Mouse (Mus musculus) midbrain, embryonic 16.5 days (tissue): ENCODE results near the gene Pcgf6. TPM values are rescaled to one million over a fixed set of nuclear protein-coding genes. Genes with fewer than 3 reads are reported as not detected.

Experiments used
- ATAC-seq: fragments of 200-750 bp; cut with Nextera tagmentation; 2 replicates; pipeline ENCODE4 v1.8.0; 2017; ENCODE audit warnings: moderate TSS enrichment
- H3K27ac ChIP-seq: fragments of 300-500 bp; sonication (generic); 2 replicates; pipeline ENCODE4 v1.5.1; 2014; ENCODE audit warnings: mild to moderate bottlenecking, low read length, mixed read lengths
- H3K27me3 ChIP-seq: fragments of 300-500 bp; sonication (generic); 2 replicates; pipeline ENCODE4 v1.6.1; 2014; ENCODE audit warnings: low read depth, low read length, mixed read lengths; ENCODE audit not compliant: control insufficient read depth, insufficient read depth
- H3K36me3 ChIP-seq: fragments of 300-500 bp; sonication (generic); 2 replicates; pipeline ENCODE4 v1.6.1; 2014; ENCODE audit warnings: mild to moderate bottlenecking, low read length, moderate library complexity, mixed read lengths; ENCODE audit not compliant: control insufficient read depth, insufficient read depth
- H3K4me1 ChIP-seq: fragments of 300-500 bp; sonication (generic); 2 replicates; pipeline ENCODE4 v1.6.1; 2014; ENCODE audit warnings: mild to moderate bottlenecking, low read length, mixed read lengths; ENCODE audit not compliant: control insufficient read depth, insufficient read depth
- H3K4me2 ChIP-seq: fragments of 300-500 bp; sonication (generic); 2 replicates; pipeline ENCODE4 v1.6.1; 2014; ENCODE audit warnings: mild to moderate bottlenecking, low read length, mixed read lengths
- H3K4me3 ChIP-seq: fragments of 300-500 bp; sonication (generic); 2 replicates; pipeline ENCODE4 v1.5.1; 2014; ENCODE audit warnings: low read depth, mild to moderate bottlenecking, low read length, moderate library complexity, mixed read lengths
- H3K9ac ChIP-seq: fragments of 300-500 bp; sonication (generic); 2 replicates; pipeline ENCODE4 v1.6.1; 2014; ENCODE audit warnings: low read depth, low read length, mixed read lengths
- H3K9me3 ChIP-seq: fragments of 300-500 bp; sonication (generic); replicated peaks from 2 replicates; pipeline ENCODE4 v1.6.1; 2014; ENCODE audit warnings: mild to moderate bottlenecking, low read length, mixed read lengths; ENCODE audit not compliant: control insufficient read depth, poor library complexity, severe bottlenecking
- WGBS: fragments of 180-500 bp; shearing (Covaris S2); extraction: QIAGEN DNeasy Blood & Tissue Kit; methylation state at CpG from one replicate; pipeline ENCODE4 v1.1.7; 2014; 5-methylcytosine and 5-hydroxymethylcytosine counted together
- polyA plus RNA-seq: library from polyadenylated mRNA; unstranded; fragments of >200 nt; fragmentation: Nextera tagmentation; extraction: Ambion mirVana; gene quantifications from 2 replicates; pipeline ENCODE4 v1.2.1, GENCODE M21; 2015

Pcgf6 gene
- polyA plus RNA-seq, 1 experiment from 2014 or later = 33.9 TPM

DNA sequence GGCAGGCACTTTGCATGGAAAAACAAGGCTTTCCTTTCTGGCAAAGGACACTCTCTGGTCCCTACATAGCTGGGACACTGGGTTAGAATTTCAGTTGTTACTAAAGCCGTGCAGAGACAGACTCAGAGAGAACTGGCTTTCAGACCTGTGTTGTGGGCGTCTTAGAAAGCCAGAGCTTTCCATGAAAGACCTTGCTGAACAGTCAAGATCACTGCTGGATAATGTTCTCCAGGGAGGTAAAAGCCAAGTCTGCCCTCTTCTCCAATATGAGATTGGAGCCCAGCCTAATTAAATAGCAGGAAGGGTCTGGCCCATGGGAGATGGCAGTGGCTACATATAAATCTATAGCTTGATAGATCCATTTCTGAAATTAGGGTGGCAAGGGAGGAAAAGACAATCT, 32.4 kb downstream of the Pcgf6 start:
- Histone ChIP-seq H3K27ac (peak overlapping the region; percentile 86), H3K9me3 (no peaks in the 10 kb centered on the region), H3K36me3 (peaks cover 20% of the 10 kb centered on the region), H3K4me3 (peak overlapping the region; percentile 45), H3K27me3 (no peaks in the 10 kb centered on the region), H3K9ac (peak overlapping the region; percentile 75), H3K4me1 (peaks cover 13% of the 10 kb centered on the region), H3K4me2 (peak overlapping the region; percentile 82)
- WGBS = 13% methylated on average over 2 of the region's 2 CpGs
- ATAC-seq = no peak

DNA sequence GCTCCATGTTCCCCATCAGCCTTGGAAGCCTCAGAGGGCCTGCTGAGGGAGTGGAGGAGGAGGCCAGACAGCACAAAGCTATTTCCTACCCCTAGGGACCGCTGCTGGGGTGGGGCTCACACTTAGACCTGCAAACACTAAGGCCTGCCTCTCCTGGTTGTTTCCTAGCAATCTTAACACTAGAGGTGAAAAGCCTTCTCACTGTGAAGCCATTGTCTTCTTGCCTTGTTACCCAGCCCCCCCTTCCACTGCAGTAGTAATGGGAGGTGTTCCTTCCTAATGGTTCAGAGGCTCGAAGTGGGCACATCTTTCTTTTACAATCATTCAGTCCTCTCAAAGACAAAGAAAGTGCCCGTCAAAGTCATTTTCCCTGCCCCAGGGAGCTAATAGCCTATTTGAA, 32.9 kb downstream of the Pcgf6 start:
- Histone ChIP-seq H3K4me1 (peaks cover 18% of the 10 kb centered on the region), H3K9ac (peak overlapping the region; percentile 75), H3K9me3 (no peaks in the 10 kb centered on the region), H3K36me3 (peaks cover 15% of the 10 kb centered on the region), H3K4me2 (peak overlapping the region; percentile 82), H3K27ac (peak overlapping the region; percentile 86), H3K27me3 (no peaks in the 10 kb centered on the region), H3K4me3 (peak overlapping the region; percentile 45)
- no peak for ATAC-seq
- 0% methylated on average over 3 of the region's 3 CpGs for WGBS

DNA sequence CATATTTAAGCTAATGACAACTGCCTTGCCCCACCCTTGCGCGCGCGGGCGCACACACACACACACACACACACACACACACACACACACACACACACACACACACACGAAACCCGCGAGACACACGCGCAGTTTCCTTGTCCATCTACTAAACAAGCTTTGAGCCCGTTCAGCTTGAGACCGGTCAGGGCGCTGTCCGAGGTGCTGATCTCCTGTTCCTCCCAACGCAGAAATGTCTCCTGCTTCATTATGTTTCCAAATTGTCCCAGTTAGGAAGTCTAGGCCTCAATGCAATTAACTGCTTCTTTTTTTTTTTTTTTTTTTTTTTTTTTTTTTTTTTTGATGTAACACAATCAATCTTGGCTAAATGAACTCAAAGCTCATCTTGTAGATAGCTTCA, 34.2 kb downstream of the Pcgf6 start:
- WGBS = 0% methylated on average over 13 of the region's 15 CpGs
- Histone ChIP-seq H3K36me3 (peaks cover 6% of the 10 kb centered on the region; the same call in 1 of the 2 replicates), H3K9me3 (no peaks in the 10 kb centered on the region), H3K4me1 (peaks cover 19% of the 10 kb centered on the region), H3K27me3 (no peaks in the 10 kb centered on the region), H3K9ac (peak overlapping the region; percentile 93), H3K4me3 (peak overlapping the region; percentile 73), H3K27ac (peak overlapping the region; percentile 97), H3K4me2 (peak overlapping the region; percentile 82)
- no peak for ATAC-seq

DNA sequence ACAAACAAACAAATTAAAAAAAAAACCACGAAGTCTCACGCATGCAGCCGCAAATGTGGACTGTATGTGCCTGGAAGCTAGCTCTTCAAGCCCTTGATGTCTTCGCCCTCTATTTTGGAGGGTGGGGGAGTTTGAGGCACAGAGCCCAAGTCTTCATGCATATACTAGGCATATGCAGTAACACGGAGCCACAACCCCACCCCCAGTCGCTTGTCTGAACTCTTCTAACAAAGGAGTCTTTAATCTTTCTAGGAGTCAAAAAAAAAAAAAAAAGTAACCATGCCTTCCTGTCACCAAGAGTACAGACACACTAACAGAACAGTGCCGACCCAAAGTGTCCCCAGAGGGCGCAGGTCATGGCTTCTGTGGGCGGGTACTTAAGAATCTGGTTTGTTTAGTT, 34.7 kb downstream of the Pcgf6 start:
- H3K27ac ChIP-seq = peak overlapping the region; percentile 97
- no peaks in the 10 kb centered on the region for H3K27me3 ChIP-seq
- peak overlapping the region; percentile 82 for H3K4me2 ChIP-seq
- WGBS = 2% methylated on average over 9 of the region's 9 CpGs
- H3K9me3 ChIP-seq = no peaks in the 10 kb centered on the region
- ATAC-seq = no peak
- peak overlapping the region; percentile 73 for H3K4me3 ChIP-seq
- peak overlapping the region; percentile 93 for H3K9ac ChIP-seq
- H3K36me3 ChIP-seq = peaks cover 1% of the 10 kb centered on the region; the same call in 1 of the 2 replicates
- H3K4me1 ChIP-seq = peaks cover 19% of the 10 kb centered on the region

DNA sequence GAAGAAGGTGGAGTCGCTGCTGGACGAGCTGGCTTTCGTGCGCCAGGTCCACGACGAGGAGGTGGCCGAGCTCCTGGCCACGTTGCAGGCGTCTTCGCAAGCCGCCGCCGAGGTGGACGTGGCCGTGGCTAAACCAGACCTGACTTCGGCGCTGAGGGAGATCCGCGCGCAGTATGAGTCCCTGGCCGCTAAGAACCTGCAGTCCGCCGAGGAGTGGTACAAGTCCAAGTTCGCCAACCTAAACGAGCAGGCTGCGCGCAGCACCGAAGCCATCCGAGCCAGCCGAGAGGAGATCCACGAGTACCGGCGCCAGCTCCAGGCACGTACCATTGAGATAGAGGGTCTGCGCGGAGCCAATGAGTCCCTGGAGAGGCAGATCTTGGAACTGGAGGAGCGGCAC, 35.3 kb downstream of the Pcgf6 start:
- Histone ChIP-seq H3K27me3 (no peaks in the 10 kb centered on the region), H3K4me2 (peak overlapping the region; percentile 82), H3K4me3 (peak overlapping the region; percentile 73), H3K4me1 (peaks cover 17% of the 10 kb centered on the region), H3K36me3 (no peaks in the 10 kb centered on the region), H3K9me3 (no peaks in the 10 kb centered on the region), H3K27ac (peak overlapping the region; percentile 97), H3K9ac (peak overlapping the region; percentile 93)
- peak; percentile 6; the same call in 1 of the 2 replicates for ATAC-seq
- under 1% methylated on average over 37 of the region's 37 CpGs for WGBS

DNA sequence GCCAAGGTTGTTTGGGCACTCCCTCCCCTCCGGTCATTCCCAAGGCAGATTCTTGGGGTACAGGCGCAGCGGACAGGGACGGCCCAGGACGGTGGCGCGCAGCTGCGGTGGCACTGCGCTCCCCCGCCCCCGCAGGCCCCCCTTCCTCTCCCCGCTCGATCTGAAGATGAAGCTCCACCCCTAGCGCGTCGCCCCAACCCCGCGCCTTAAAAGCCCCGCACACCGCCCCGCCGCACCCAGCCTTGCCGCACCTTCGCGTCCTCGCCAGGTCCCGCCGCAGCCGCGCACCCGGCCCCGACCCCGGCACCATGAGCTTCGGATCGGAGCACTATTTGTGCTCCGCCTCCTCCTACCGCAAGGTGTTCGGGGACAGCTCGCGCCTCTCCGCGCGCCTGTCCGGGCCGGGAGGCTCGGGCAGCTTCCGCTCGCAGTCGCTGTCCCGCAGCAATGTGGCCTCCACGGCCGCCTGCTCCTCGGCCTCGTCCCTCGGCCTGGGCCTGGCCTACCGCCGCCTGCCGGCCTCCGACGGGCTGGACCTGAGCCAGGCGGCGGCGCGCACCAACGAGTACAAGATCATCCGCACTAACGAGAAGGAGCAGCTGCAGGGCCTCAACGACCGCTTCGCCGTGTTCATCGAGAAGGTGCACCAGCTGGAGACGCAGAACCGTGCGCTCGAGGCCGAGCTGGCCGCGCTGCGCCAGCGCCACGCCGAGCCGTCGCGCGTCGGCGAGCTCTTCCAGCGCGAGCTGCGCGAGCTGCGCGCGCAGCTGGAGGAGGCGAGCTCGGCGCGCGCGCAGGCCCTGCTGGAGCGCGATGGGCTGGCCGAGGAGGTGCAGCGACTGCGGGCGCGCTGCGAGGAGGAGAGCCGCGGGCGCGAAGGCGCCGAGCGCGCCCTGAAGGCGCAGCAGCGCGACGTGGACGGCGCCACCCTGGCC, 36.0 kb downstream of the Pcgf6 start, which contains the start of the genes Ina and Nt5c2:
Gene Ina (plus strand): TSS at position 252 of the 935 bp plus-strand sequence.
Gene Nt5c2 (minus strand): TSS at position 707 of the 935 bp plus-strand sequence.
- peak; percentile 87 for ATAC-seq
- under 1% methylated on average over 114 of the region's 124 CpGs for WGBS

DNA sequence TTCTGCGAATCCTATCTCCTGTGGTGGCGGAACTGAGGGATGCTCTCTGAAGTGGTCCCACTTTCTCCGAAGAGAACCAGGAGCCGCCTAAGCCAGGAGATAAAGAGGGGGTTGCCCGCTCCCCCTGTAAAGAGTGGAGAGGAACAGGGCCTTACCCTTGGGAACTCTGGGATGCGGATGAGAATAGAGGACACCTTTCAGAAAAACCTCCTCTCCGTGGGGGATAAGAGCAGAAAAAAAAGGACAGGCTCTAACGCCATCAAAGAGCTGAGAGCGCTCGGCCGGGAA, 36.6 kb downstream of the Pcgf6 start:
- Histone ChIP-seq H3K4me2 (peak overlapping the region; percentile 82), H3K4me3 (peak overlapping the region; percentile 73), H3K9ac (peak overlapping the region; percentile 93), H3K4me1 (peaks cover 6% of the 10 kb centered on the region), H3K9me3 (no peaks in the 10 kb centered on the region), H3K27ac (peak overlapping the region; percentile 97), H3K27me3 (no peaks in the 10 kb centered on the region), H3K36me3 (no peaks in the 10 kb centered on the region)
- 0% methylated on average over 11 of the region's 11 CpGs for WGBS
- ATAC-seq = peak; percentile 34

More for the DNA sequence above, 36.0 kb downstream of the Pcgf6 start, which contains the start of the genes Ina and Nt5c2:
- Histone ChIP-seq H3K4me1 (peaks cover 10% of the 10 kb centered on the region), H3K9me3 (no peaks in the 10 kb centered on the region), H3K4me2 (peak within 1 kb of the TSS; percentile 82), H3K9ac (peak within 1 kb of the TSS; percentile 93), H3K36me3 (no peaks in the 10 kb centered on the region), H3K27me3 (no peaks in the 10 kb centered on the region), H3K27ac (peak within 1 kb of the TSS; percentile 97), H3K4me3 (peak within 1 kb of the TSS; percentile 73)

DNA sequence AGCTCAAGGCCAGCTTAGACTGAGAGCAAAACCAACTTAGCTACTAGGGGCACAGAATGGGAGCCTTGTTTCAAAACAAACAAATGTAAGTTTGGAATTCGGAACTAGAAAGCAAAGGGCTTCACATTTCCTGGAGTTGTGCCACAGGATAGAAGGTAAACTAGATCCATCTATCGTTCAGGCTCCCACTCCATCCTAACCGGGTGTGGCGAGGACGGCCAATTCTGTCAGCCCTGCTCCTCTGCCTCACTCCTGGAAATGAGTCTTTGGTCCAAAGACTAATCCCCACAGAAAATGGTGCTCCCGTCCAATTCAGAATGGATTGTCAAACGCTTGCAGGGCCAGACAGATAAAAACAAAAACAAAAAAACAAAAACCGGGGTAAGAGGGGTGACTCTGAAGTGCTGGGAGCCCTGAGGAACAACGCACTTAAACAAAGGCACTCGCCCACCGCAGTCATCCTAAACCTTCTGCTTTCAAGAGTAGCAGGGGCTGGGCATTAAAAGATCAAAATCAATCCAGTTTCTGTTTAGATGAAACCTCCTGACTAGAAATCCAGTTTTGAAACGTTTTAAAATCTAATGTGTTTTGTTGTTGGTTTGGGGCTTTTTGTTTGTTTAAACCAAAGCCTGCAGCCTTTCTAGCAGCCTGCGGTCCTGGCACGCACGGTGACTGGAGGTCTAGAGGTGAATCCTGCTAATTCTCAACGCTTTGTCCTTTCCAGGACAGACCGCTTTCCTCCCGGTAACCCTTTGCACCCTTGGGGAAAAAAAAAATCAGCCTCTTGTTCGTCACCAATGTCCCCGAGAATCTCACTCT, 37.2 kb downstream of the Pcgf6 start:
- Histone ChIP-seq H3K4me1 (peaks cover 6% of the 10 kb centered on the region), H3K4me3 (peak overlapping the region; percentile 73), H3K9ac (peak overlapping the region; percentile 93), H3K4me2 (peak overlapping the region; percentile 82), H3K36me3 (no peaks in the 10 kb centered on the region), H3K27ac (peak overlapping the region; percentile 97), H3K9me3 (no peaks in the 10 kb centered on the region), H3K27me3 (no peaks in the 10 kb centered on the region)
- 5% methylated on average over 20 of the region's 20 CpGs for WGBS
- ATAC-seq = no peak
